10 mouse cellular contexts compared by ENCODE assay signal in the genomic region with DNA sequence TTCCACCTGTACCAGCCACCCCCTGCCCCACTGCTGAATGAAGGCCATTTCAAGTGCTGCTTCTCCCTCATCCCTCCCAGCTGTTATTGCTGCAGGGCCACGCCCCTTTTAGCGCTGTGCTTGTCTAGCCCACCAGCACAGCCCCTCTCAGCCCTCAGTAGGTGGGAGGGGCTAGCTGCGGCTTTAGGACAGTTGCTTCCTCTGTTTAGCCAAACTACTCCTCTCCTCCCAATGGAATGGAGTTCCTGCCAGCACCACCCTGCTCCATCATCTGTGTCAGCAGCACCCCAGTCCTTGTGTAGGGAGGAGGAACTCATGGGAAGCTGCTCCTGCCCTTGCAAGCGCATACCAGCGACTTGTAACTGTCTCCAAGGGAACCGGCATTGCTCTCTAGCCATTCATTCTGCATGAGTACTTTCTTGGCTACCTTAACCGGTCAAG. TPM values are rescaled to one million over a fixed set of nuclear protein-coding genes. Genes with fewer than 3 reads are reported as not detected.
DNase-seq lines count a peak whose midpoint lies in the region; ATAC-seq and TF ChIP-seq lines count a peak whose summit lies in the region.
"Had no signal": no experiment of that assay in that cellular context is flagged by ENCODE, and none has a peak within 500 bp of the region (broad histone marks: within the 10 kb centered on the region; RNA-seq: fewer than 3 reads in every experiment).

No protein-coding gene starts in this region.

- H3K4me3 ChIP-seq in hindbrain, embryonic 15.5 days: 0 out of 2 replicates have a peak overlapping the region, but pooled peaks have one; percentile 1
- no peak overlapping the region for H3K4me3 ChIP-seq in midbrain, embryonic 13.5 days (replicated peaks)
- H3K4me3 ChIP-seq in liver, embryonic 11.5 days (ENCODE audit: low read depth, low read length): no peak overlapping the region
- H3K4me3 ChIP-seq: liver, embryonic 13.5 days had no signal

- no peak for TF ChIP-seq CTCF in brain, embryonic 14.5 days (IDR thresholded peaks at IDR 0.05; ENCODE audit: borderline replicate concordance, extremely low read depth, insufficient read depth, insufficient read length)

- H3K9me3 ChIP-seq in hindbrain, embryonic 15.5 days: no peaks in the 10 kb centered on the region
- no peaks in the 10 kb centered on the region for H3K9me3 ChIP-seq in midbrain, embryonic 13.5 days
- no peaks in the 10 kb centered on the region for H3K9me3 ChIP-seq in liver, embryonic 11.5 days (ENCODE audit: control insufficient read depth, low read length)
- H3K9me3 ChIP-seq: liver, embryonic 13.5 days had no signal

- H3K4me2 ChIP-seq in hindbrain, embryonic 15.5 days: peak overlapping the region; percentile 28
- H3K4me2 ChIP-seq in midbrain, embryonic 13.5 days (replicated peaks): peak overlapping the region; percentile 17; the same call in 1 of the 2 replicates
- H3K4me2 ChIP-seq in liver, embryonic 11.5 days: no peak overlapping the region; the same call in 1 of the 2 replicates
- H3K4me2 ChIP-seq: liver, embryonic 13.5 days had no signal

- no peaks in the 10 kb centered on the region for H3K27me3 ChIP-seq in hindbrain, embryonic 15.5 days
- H3K27me3 ChIP-seq in midbrain, embryonic 13.5 days: no peaks in the 10 kb centered on the region
- no peaks in the 10 kb centered on the region for H3K27me3 ChIP-seq in liver, embryonic 11.5 days (replicated peaks; ENCODE audit: control insufficient read depth, insufficient read depth, low read length)

- peak; percentile 35 to 44 for DNase-seq in cerebellum, postnatal 25 days
- DNase-seq in cerebellum, adult 9-10 months: no peak
- peak; percentile 84 for DNase-seq in brain, embryonic 14.5 days (ENCODE audit: low read depth)
- DNase-seq in liver, embryonic 11.5 days (ENCODE audit: low spot score): no peak
- no peak for DNase-seq in gastrocnemius, postnatal 14 days
- DNase-seq: liver, embryonic 13.5 days had no signal

- no peak for TF ChIP-seq POLR2A in brain, embryonic 14.5 days (IDR thresholded peaks at IDR 0.05; ENCODE audit: borderline replicate concordance, extremely low read depth, insufficient read depth, insufficient read length, poor library complexity, severe bottlenecking)

- H3K4me1 ChIP-seq in hindbrain, embryonic 15.5 days (replicated peaks): peaks cover 26% of the 10 kb centered on the region
- H3K4me1 ChIP-seq in midbrain, embryonic 13.5 days (replicated peaks): peaks cover 24% of the 10 kb centered on the region
- peaks cover 6% of the 10 kb centered on the region for H3K4me1 ChIP-seq in liver, embryonic 11.5 days (replicated peaks; ENCODE audit: control insufficient read depth, insufficient read depth, low read length)

- WGBS in hindbrain, embryonic 15.5 days: 2% methylated on average over 7 of the region's 7 CpGs
- 2% methylated on average over 7 of the region's 7 CpGs for WGBS in midbrain, embryonic 13.5 days
- WGBS in liver, embryonic 11.5 days: 19% methylated on average over 7 of the region's 7 CpGs

- H3K9ac ChIP-seq in hindbrain, embryonic 15.5 days: no peak overlapping the region
- H3K9ac ChIP-seq in midbrain, embryonic 13.5 days (replicated peaks): no peak overlapping the region
- H3K9ac ChIP-seq in liver, embryonic 11.5 days (ENCODE audit: low read depth, low read length): no peak overlapping the region
- H3K9ac ChIP-seq: liver, embryonic 13.5 days had no signal

- H3K27ac ChIP-seq in hindbrain, embryonic 15.5 days (replicated peaks): peak overlapping the region; percentile 65
- peak overlapping the region; percentile 55 for H3K27ac ChIP-seq in midbrain, embryonic 13.5 days
- H3K27ac ChIP-seq in liver, embryonic 11.5 days (ENCODE audit: low read depth, low read length): no peak overlapping the region
- H3K27ac ChIP-seq: liver, embryonic 13.5 days had no signal

- intact Hi-C loops in gastrocnemius, postnatal 14 days (cut with DNase I; ENCODE audit: low total_unique reads): no loop called here

- peaks cover 42% of the 10 kb centered on the region for H3K36me3 ChIP-seq in hindbrain, embryonic 15.5 days
- peaks cover 46% of the 10 kb centered on the region for H3K36me3 ChIP-seq in midbrain, embryonic 13.5 days
- H3K36me3 ChIP-seq in liver, embryonic 11.5 days (ENCODE audit: control insufficient read depth, insufficient read depth, low read length): no peaks in the 10 kb centered on the region
- H3K36me3 ChIP-seq: liver, embryonic 13.5 days had no signal

- ATAC-seq in hindbrain, embryonic 15.5 days (ENCODE audit: low FRiP score, low read depth): peak; percentile 84
- peak; percentile 87 for ATAC-seq in midbrain, embryonic 13.5 days
- no peak for ATAC-seq in monocyte, adult 5-6 weeks (replicated peaks; ENCODE audit: insufficient number of reproducible peaks, low FRiP score, low TSS enrichment, poor library complexity, severe bottlenecking)
- no peak for ATAC-seq in liver, embryonic 11.5 days (replicated peaks; ENCODE audit: low FRiP score)

RNA-seq across cellular contexts. Expression of gene Wbp2nl, which starts 5.5 kb away (rescaled TPM):
- 0.15 and 0.19 TPM in 2 replicates for polyA plus RNA-seq in brain, embryonic 14.5 days (2012; rRNA removed)
- polyA plus RNA-seq in hindbrain, embryonic 15.5 days (2015; fragmentation: Nextera tagmentation; extraction: Ambion mirVana): 0.10 and 0.29 TPM in 2 replicates
- not detected in 2 replicates for polyA plus RNA-seq in midbrain, embryonic 13.5 days (2015; fragmentation: Nextera tagmentation; extraction: Ambion mirVana)
- total RNA-seq in monocyte, adult 5-6 weeks (2017): not detected in 3 replicates
- 0.25 and 0.58 TPM in 2 replicates for polyA plus RNA-seq in liver, embryonic 11.5 days (2014; fragmentation: Nextera tagmentation; extraction: Ambion mirVana)
- not detected for total RNA-seq in gastrocnemius, postnatal 14 days (2021)
- polyA plus RNA-seq: C2C12 had no signal

RNA-seq across cellular contexts. Expression of gene Sept3, which starts 18.6 kb away (rescaled TPM):
- polyA plus RNA-seq in brain, embryonic 14.5 days (2012; rRNA removed): 426 and 484 TPM in 2 replicates
- 374 and 408 TPM in 2 replicates for polyA plus RNA-seq in hindbrain, embryonic 15.5 days (2015; fragmentation: Nextera tagmentation; extraction: Ambion mirVana)
- 341 and 349 TPM in 2 replicates for polyA plus RNA-seq in midbrain, embryonic 13.5 days (2015; fragmentation: Nextera tagmentation; extraction: Ambion mirVana)
- total RNA-seq in monocyte, adult 5-6 weeks (2017): 0.48 TPM in 1 of 3 replicates, not detected in the others
- 7.1 and 7.4 TPM in 2 replicates for polyA plus RNA-seq in liver, embryonic 11.5 days (2014; fragmentation: Nextera tagmentation; extraction: Ambion mirVana)
- 1 to 10 TPM in 1 of 2 experiments, under 1 TPM in 1; 0.71 to 1.4 TPM for total RNA-seq in gastrocnemius, postnatal 14 days (2021)

RNA-seq across cellular contexts. Expression of gene 1500009C09Rik, which starts 41.1 kb away (rescaled TPM):
- polyA plus RNA-seq in brain, embryonic 14.5 days (2012; rRNA removed): 67.2 and 71.3 TPM in 2 replicates
- 15.9 and 16.6 TPM in 2 replicates for polyA plus RNA-seq in hindbrain, embryonic 15.5 days (2015; fragmentation: Nextera tagmentation; extraction: Ambion mirVana)
- polyA plus RNA-seq in midbrain, embryonic 13.5 days (2015; fragmentation: Nextera tagmentation; extraction: Ambion mirVana): 9.6 and 9.7 TPM in 2 replicates
- total RNA-seq in monocyte, adult 5-6 weeks (2017): not detected in 3 replicates
- polyA plus RNA-seq in liver, embryonic 11.5 days (2014; fragmentation: Nextera tagmentation; extraction: Ambion mirVana): not detected in 2 replicates
- not detected for total RNA-seq in gastrocnemius, postnatal 14 days (2021)
- polyA plus RNA-seq: C2C12; liver, embryonic 13.5 days had no signal

RNA-seq across cellular contexts. Expression of gene Naga, which starts 45.4 kb away (rescaled TPM):
- polyA plus RNA-seq in brain, embryonic 14.5 days (2012; rRNA removed): 46.0 and 46.4 TPM in 2 replicates
- 27.9 and 29.5 TPM in 2 replicates for polyA plus RNA-seq in hindbrain, embryonic 15.5 days (2015; fragmentation: Nextera tagmentation; extraction: Ambion mirVana)
- polyA plus RNA-seq in midbrain, embryonic 13.5 days (2015; fragmentation: Nextera tagmentation; extraction: Ambion mirVana): 18.1 and 22.7 TPM in 2 replicates
- total RNA-seq in monocyte, adult 5-6 weeks (2017): 155 to 216 TPM (median 169 TPM) in 3 replicates
- polyA plus RNA-seq in liver, embryonic 11.5 days (2014; fragmentation: Nextera tagmentation; extraction: Ambion mirVana): 33.7 and 37.2 TPM in 2 replicates
- total RNA-seq in gastrocnemius, postnatal 14 days (2021): 10 to 100 TPM; 19.3 to 20.4 TPM

RNA-seq across cellular contexts. Expression of gene Pheta2, which starts 45.5 kb away (rescaled TPM):
- polyA plus RNA-seq in brain, embryonic 14.5 days (2012; rRNA removed): 1.3 and 1.9 TPM in 2 replicates
- 1.9 and 2.0 TPM in 2 replicates for polyA plus RNA-seq in hindbrain, embryonic 15.5 days (2015; fragmentation: Nextera tagmentation; extraction: Ambion mirVana)
- 0.99 and 1.5 TPM in 2 replicates for polyA plus RNA-seq in midbrain, embryonic 13.5 days (2015; fragmentation: Nextera tagmentation; extraction: Ambion mirVana)
- 6.1 to 11.4 TPM (median 7.8 TPM) in 3 replicates for total RNA-seq in monocyte, adult 5-6 weeks (2017)
- 34.0 and 35.4 TPM in 2 replicates for polyA plus RNA-seq in liver, embryonic 11.5 days (2014; fragmentation: Nextera tagmentation; extraction: Ambion mirVana)
- total RNA-seq in gastrocnemius, postnatal 14 days (2021): 1 to 10 TPM; 2.0 to 2.8 TPM

Comparison
In these comparisons a context has a peak if more than half of its experiments do, and no peak if none do; other contexts are left out.
1. DNase-seq: peak in cerebellum, postnatal 25 days (2 of 2) and brain, embryonic 14.5 days (single experiment); none in cerebellum, adult 9-10 months (single experiment), liver, embryonic 11.5 days (single experiment) and gastrocnemius, postnatal 14 days (single experiment).
2. ATAC-seq: peak in hindbrain, embryonic 15.5 days (single experiment) and midbrain, embryonic 13.5 days (single experiment); none in monocyte, adult 5-6 weeks (single experiment) and liver, embryonic 11.5 days (single experiment).
3. RNA of gene Sept3, which starts 18.6 kb away (polyA plus RNA-seq): 426 to 484 TPM in brain, embryonic 14.5 days, 374 to 408 TPM in hindbrain, embryonic 15.5 days and 341 to 349 TPM in midbrain, embryonic 13.5 days; 7.1 to 7.4 TPM in liver, embryonic 11.5 days; every median in the first group is over 10 times any median in the second.
4. RNA of gene 1500009C09Rik, which starts 41.1 kb away (polyA plus RNA-seq): 67.2 to 71.3 TPM in brain, embryonic 14.5 days, 15.9 to 16.6 TPM in hindbrain, embryonic 15.5 days and 9.6 to 9.7 TPM in midbrain, embryonic 13.5 days; not detected in liver, embryonic 11.5 days; every median in the first group is over 10 times any median in the second.